Mouse (Mus musculus): ENCODE measurements around the gene Jag1. TPM values are rescaled to one million over a fixed set of nuclear protein-coding genes. Genes with fewer than 3 reads are reported as not detected.

Gene Jag1
- polyA plus RNA-seq, 1 experiment from 2014 or later: 10.6 TPM

DNA sequence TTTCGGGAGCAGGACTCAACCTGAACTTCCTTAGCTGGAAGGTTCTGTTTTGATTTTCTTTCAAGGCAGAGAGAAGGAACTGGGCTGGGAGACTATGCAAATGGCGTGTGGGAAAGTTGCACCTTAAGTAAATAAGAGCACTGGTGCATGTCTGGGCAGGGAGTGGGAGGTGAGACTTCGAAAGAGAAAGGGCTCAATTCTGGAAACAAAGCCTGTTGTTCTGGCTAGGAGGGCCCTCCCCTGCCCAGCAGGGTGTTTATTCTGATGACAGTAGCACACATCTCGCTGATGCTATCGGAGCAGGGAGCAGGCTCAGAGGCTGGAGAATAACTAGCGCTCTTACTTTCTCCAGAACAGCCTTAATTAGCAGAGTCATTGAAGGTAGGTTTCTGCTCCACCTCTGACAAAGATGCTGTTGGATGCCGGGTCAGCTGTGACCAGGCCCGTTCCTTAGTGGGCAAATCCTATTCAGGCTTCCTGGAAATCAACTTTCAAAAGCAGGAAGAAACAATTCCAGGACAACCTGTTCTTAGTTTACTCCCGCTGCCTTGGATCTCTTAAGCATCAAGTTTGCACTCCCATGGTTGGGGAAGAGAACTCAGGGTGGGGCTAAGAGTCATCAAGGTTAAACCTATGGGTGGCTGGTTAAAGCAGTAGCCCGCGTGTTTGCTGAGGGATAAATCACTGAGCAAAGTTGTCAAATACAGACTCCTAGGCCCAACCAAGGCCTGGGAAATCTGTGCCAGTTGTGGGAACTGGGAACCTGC, 18.0 kb downstream of the Jag1 start:
- Histone ChIP-seq H3K4me1 (peaks cover 55% of the 10 kb centered on the region), H3K9me3 (replicated peaks) (no peaks in the 10 kb centered on the region), H3K36me3 (ENCODE audit: poor library complexity, severe bottlenecking) (peaks cover 19% of the 10 kb centered on the region; the same call in 1 of the 2 replicates), H3K9ac (no peak overlapping the region), H3K4me3 (no peak overlapping the region), H3K27me3 (peaks cover 13% of the 10 kb centered on the region; the same call in 1 of the 2 replicates), H3K27ac (no peak overlapping the region), H3K4me2 (no peak overlapping the region)
- ATAC-seq: no peak
- WGBS: 14% methylated on average over 11 of the region's 11 CpGs

DNA sequence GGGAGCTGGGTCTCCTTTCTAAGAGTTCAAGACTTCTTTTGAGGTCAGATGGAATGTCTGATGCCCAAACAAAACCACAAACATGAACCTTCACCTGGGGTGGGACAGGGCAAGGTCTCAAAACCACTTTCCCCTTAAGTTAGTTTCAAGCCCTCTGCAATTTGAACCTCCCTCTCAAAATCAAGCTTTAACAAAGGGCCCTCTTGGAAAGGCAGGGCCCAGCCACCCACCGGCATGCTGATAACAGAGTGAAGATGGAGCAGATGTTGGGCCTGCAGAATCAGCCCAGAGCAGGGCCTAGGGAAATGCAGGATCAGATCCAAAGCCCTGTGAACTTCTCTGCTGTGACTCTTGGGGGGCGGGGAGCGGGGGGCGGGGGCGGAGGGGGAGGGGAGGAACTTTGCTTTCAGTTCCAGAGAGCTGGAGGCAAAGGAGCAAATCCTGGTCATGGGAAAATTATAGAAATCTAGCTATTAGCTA, 19.4 kb downstream of the Jag1 start:
- Histone ChIP-seq H3K27me3 (peaks cover 13% of the 10 kb centered on the region; the same call in 1 of the 2 replicates), H3K4me2 (no peak overlapping the region), H3K27ac (no peak overlapping the region), H3K9ac (no peak overlapping the region), H3K4me3 (no peak overlapping the region), H3K36me3 (ENCODE audit: poor library complexity, severe bottlenecking) (peaks cover 19% of the 10 kb centered on the region; the same call in 1 of the 2 replicates), H3K9me3 (replicated peaks) (no peaks in the 10 kb centered on the region), H3K4me1 (peaks cover 69% of the 10 kb centered on the region)
- 15% methylated on average over 3 of the region's 5 CpGs for WGBS
- no peak for ATAC-seq

DNA sequence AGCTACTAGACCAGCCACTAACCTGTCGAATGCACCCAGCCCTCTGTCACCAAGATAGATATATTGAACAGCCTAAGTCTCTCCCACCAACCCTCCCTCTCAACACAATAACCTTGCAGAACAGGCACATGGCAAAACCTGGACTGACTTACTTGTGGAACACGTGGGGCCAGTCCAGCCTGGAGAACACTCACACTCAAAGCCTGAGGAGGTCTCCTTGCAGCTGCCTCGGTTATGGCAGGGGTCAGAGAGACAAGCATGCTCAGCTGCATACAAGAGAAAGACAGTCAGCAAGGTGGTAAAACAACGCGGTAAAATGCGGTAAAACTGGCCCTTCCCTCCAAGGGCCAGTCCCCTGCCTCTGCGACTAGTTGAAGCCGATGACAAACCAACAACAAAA, 22.1 kb downstream of the Jag1 start:
- no peak overlapping the region for H3K4me2 ChIP-seq
- 43% methylated on average over 8 of the region's 8 CpGs for WGBS
- peaks cover 39% of the 10 kb centered on the region for H3K36me3 ChIP-seq (ENCODE audit: poor library complexity, severe bottlenecking)
- H3K4me3 ChIP-seq: no peak overlapping the region
- no peak overlapping the region for H3K9ac ChIP-seq
- no peak overlapping the region for H3K27ac ChIP-seq
- H3K9me3 ChIP-seq (replicated peaks): no peaks in the 10 kb centered on the region
- peaks cover 10% of the 10 kb centered on the region; the same call in 1 of the 2 replicates for H3K27me3 ChIP-seq
- peaks cover 56% of the 10 kb centered on the region for H3K4me1 ChIP-seq
- no peak for ATAC-seq

DNA sequence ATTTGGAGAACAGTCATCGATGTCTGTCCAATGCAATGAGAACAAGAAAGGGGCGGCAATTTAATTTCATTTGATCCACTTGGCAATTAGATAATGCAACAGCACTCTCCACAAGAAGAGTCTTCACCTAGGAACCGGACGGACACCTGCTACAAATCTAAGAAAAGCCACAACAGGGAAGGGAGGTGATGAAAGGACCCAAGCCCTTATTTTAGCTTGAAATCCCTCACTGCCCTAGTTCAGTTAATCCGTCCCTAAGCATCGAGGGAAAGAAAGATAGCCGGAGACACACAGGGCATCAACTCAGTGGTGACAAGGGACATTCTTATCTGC, 23.2 kb downstream of the Jag1 start:
- Histone ChIP-seq H3K27ac (no peak overlapping the region), H3K9ac (no peak overlapping the region), H3K9me3 (replicated peaks) (no peaks in the 10 kb centered on the region), H3K4me1 (peaks cover 46% of the 10 kb centered on the region), H3K4me2 (no peak overlapping the region), H3K27me3 (0 out of 2 replicates have a peak, but pooled peaks cover 6% of the 10 kb centered on the region), H3K4me3 (no peak overlapping the region), H3K36me3 (ENCODE audit: poor library complexity, severe bottlenecking) (peaks cover 50% of the 10 kb centered on the region)
- 13% methylated on average over 7 of the region's 7 CpGs for WGBS
- ATAC-seq: no peak

DNA sequence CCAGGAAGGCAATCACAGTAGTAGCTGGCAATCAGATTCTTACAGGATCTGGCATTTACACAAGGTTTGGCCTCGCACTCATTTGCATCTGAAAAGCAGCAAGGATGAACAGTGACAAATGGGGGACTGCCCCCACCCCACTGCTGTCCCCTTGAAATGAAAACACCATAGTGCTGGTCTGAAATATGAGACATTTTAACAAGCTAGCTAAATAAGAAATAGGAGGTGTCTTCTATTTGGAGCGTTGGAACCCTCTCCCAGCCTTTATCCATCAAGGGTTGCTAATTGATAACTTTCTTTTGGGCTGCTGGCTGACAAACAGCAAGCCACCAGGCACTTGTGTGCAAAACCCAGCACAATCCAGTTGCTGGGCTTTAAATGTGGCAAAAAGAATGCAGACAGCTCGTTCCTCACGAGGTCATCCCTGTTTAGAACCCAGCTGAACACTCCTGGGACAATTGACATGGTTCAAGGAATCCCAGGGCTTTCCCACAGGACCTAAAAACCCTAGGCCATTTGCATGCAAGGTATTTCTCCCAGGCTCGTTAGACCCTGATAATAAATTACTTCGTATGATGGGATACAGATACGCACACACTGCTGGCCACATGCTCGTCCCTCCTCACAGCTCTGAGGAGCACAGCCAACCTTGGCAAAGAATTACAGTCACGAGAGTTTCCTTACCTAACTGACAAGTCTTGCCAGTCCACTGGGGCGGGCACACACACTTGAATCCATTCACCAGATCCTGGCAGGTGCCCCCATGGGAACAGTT, 23.7 kb downstream of the Jag1 start:
- Histone ChIP-seq H3K9ac (no peak overlapping the region), H3K4me1 (peaks cover 40% of the 10 kb centered on the region), H3K27ac (peak overlapping the region; percentile 61), H3K4me3 (no peak overlapping the region), H3K27me3 (0 out of 2 replicates have a peak, but pooled peaks cover 6% of the 10 kb centered on the region), H3K9me3 (replicated peaks) (no peaks in the 10 kb centered on the region), H3K4me2 (no peak overlapping the region), H3K36me3 (ENCODE audit: poor library complexity, severe bottlenecking) (peaks cover 55% of the 10 kb centered on the region)
- 13% methylated on average over 10 of the region's 10 CpGs for WGBS
- peak; percentile 75 for ATAC-seq

DNA sequence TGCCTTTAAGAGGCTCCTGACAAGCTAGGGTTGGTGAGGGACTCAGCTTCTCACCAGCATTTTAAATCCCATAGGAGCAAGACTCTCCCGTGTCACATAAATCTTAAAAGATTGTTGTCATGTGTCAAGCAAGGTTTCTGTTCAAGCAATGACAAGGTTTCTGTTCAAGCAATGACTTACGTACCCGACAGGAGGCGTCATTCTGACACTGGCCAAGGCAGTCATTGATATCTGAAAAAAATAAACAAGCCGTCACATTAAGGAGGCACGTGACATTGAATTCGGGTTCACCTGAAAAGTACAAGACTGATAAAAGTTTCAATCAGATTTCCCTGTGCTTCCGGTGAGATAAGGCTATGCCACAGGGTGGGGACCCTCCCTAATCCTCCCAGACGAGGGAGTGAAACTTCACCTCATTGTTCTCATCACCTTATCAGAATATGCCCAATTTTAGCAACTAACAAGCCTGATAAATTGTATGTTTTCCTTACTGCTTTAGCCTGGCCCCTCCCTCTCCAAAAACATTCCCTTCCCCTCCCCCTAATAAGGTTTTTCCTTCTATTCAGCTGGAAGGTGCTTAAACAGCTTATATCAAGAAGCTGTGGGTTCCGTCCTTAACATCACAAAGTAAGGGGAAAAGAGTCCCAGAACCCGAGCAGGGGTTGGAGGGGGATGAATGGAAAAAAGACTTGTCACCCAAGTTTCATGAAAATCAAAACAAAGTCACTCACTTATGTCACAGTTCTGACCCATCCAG, 24.5 kb downstream of the Jag1 start:
- peak; percentile 5; the same call in 1 of the 2 replicates for ATAC-seq
- H3K9me3 ChIP-seq (replicated peaks): no peaks in the 10 kb centered on the region
- WGBS: 58% methylated on average over 11 of the region's 11 CpGs

DNA sequence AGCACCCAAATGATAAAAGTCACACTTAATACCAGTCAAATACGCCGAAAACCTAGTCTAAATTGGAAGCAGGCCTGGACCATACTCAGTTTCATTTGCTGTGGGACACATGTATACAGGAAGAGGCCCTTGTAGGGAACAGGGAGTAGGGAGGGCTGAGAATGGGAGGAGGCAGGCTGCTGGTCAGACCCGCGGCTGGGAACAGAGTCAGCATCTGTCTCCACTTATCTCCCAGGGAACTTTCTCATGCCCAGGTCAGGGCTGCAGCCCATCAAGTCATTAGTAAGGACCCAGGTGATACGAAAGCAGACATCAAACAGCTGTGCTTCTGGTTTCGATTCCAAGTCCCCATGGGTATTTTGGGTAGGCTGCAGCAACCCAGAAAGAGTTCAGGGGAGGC, 28.7 kb downstream of the Jag1 start:
- Histone ChIP-seq H3K36me3 (ENCODE audit: poor library complexity, severe bottlenecking) (peaks cover 73% of the 10 kb centered on the region), H3K9me3 (replicated peaks) (no peaks in the 10 kb centered on the region), H3K4me1 (peaks cover 25% of the 10 kb centered on the region), H3K4me3 (no peak overlapping the region), H3K27me3 (no peaks in the 10 kb centered on the region), H3K4me2 (no peak overlapping the region), H3K9ac (no peak overlapping the region), H3K27ac (no peak overlapping the region)
- WGBS: 88% methylated on average over 6 of the region's 6 CpGs
- ATAC-seq: no peak

More for the DNA sequence above, 24.5 kb downstream of the Jag1 start:
- Histone ChIP-seq H3K4me3 (no peak overlapping the region), H3K36me3 (ENCODE audit: poor library complexity, severe bottlenecking) (peaks cover 58% of the 10 kb centered on the region), H3K27me3 (0 out of 2 replicates have a peak, but pooled peaks cover 6% of the 10 kb centered on the region), H3K9ac (no peak overlapping the region), H3K27ac (no peak overlapping the region), H3K4me1 (peaks cover 36% of the 10 kb centered on the region), H3K4me2 (no peak overlapping the region)

DNA sequence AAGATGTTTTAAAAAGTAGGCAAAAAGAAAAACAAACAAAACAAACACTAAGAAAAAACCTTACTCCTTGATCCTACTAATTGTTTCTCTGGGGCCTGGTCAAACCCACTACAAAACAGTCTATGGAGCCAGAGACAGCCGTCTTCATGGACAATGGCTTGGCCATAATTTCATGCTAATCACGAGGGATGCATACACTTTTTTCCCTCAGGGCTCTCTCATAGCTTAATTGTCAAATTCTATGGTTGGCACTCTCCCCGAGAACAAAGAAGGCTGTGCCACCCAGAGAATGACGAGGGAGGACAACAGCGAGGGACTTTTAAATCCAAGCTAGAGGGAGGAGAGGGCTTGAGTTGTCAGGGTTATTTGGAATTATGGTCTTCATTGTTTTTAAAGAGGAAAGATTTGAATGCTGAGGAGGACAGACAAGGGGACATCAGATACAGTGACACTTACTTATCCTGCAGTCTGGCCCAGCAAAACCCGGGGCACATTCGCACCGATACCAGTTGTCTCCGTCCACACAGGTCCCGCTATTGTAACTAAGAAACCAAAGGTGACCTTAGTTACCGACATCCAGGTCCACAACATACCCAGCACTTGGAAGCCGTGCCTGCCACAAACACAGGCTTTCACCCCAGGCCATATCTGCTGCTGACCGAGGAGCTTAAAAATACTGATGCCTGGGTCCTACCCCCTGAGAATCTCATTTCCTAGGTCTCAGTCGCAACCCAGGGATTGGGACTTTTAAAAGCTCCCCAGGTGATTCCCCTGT, 29.6 kb downstream of the Jag1 start:
- peaks cover 16% of the 10 kb centered on the region for H3K4me1 ChIP-seq
- ATAC-seq: no peak
- no peaks in the 10 kb centered on the region for H3K27me3 ChIP-seq
- H3K36me3 ChIP-seq (ENCODE audit: poor library complexity, severe bottlenecking): peaks cover 75% of the 10 kb centered on the region
- no peaks in the 10 kb centered on the region for H3K9me3 ChIP-seq (replicated peaks)
- no peak overlapping the region for H3K4me2 ChIP-seq
- 59% methylated on average over 14 of the region's 14 CpGs for WGBS
- no peak overlapping the region for H3K27ac ChIP-seq
- H3K4me3 ChIP-seq: no peak overlapping the region
- H3K9ac ChIP-seq: no peak overlapping the region

DNA sequence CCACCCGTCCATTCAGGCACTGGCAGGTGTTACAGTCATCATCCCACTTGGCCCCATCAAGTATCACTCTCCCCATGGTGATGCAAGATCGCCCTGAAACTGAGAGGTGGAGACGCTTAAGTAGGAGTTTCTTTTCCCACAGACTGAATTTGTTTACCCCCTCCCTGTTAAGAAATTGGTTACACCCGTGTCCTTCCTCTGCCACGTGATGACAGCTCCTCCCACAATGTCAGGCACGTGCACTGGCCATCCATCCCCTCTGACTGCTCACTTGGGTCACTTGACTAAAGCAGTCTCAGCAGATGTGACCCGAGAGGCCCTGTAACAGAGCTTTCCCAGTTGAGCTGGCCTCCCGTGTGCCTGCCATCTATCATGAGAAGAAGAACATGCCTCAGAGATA, 31.2 kb downstream of the Jag1 start:
- 84% methylated on average over 8 of the region's 8 CpGs for WGBS

DNA sequence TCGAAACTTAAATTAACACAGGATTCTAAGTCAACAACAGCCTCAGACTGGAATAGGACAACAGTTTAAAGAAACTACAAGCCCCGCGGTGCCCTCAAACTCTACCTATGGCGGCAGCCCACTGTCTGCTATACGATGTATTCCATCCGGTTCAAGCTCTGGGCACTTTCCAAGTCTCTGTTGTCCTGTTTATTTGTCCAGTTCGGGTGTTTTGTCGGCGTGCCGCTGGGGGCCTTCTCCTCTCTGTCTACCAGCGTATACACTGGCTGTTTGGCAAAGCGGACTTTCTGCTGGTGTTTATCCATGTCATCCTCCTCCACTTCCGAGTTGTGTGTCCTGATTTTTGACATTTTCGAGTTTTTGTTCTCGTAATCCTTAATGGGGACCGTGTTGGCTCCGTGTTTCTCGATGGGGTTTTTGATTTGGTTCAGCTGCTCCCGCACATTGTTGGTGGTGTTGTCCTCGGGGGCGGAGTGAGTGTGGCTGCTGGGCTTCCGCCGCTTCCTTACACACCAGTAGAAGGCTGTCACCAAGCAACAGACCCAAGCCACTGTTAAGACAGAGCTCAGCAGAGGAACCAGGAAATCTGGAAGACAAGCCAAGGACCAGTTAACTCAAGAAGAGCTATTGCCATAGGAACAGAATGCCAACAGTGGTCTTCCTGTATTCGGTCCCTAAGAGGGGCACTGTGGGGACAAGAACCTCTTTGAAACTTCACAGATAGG, 33.4 kb downstream of the Jag1 start:
- WGBS: 89% methylated on average over 24 of the region's 24 CpGs
- H3K36me3 ChIP-seq (ENCODE audit: poor library complexity, severe bottlenecking): peaks cover 42% of the 10 kb centered on the region
- ATAC-seq: no peak

More for the DNA sequence above, 31.2 kb downstream of the Jag1 start:
- peaks cover 14% of the 10 kb centered on the region; the same call in 1 of the 2 replicates for H3K4me1 ChIP-seq
- H3K9me3 ChIP-seq (replicated peaks): no peaks in the 10 kb centered on the region
- ATAC-seq: no peak
- H3K27ac ChIP-seq: no peak overlapping the region
- H3K4me3 ChIP-seq: no peak overlapping the region
- no peaks in the 10 kb centered on the region for H3K27me3 ChIP-seq
- no peak overlapping the region for H3K4me2 ChIP-seq
- H3K36me3 ChIP-seq (ENCODE audit: poor library complexity, severe bottlenecking): peaks cover 64% of the 10 kb centered on the region
- H3K9ac ChIP-seq: no peak overlapping the region

DNA sequence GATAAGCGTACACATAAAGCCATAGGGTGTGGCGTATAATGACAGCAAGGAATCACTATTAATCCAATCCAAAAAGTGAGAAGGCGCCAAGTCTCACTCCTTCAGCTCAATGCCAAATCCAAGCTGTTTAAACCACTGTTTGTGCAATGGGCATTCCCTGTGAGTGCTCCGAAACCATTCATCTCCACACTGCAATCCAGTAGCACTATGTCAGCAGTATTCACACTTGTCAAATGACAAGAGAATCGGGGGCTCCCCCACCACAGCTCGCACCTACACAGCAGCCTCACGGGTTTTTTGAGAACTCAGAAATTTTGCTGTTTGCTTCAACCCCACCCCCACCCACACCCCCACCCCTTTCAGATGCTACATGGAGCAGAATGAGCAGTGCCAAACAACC, 35.4 kb downstream of the Jag1 start:
- ATAC-seq: peak; percentile 31; the same call in 1 of the 2 replicates
- no peak overlapping the region for H3K4me3 ChIP-seq
- H3K4me1 ChIP-seq: peaks cover 17% of the 10 kb centered on the region
- no peak overlapping the region for H3K4me2 ChIP-seq
- H3K36me3 ChIP-seq (ENCODE audit: poor library complexity, severe bottlenecking): peaks cover 33% of the 10 kb centered on the region
- H3K27ac ChIP-seq: no peak overlapping the region
- 86% methylated on average over 7 of the region's 7 CpGs for WGBS
- no peaks in the 10 kb centered on the region for H3K9me3 ChIP-seq (replicated peaks)
- H3K27me3 ChIP-seq: no peaks in the 10 kb centered on the region
- H3K9ac ChIP-seq: no peak overlapping the region

More for the DNA sequence above, 33.4 kb downstream of the Jag1 start:
- Histone ChIP-seq H3K4me2 (no peak overlapping the region), H3K27ac (no peak overlapping the region), H3K4me1 (peaks cover 27% of the 10 kb centered on the region), H3K9me3 (replicated peaks) (no peaks in the 10 kb centered on the region), H3K4me3 (no peak overlapping the region), H3K27me3 (no peaks in the 10 kb centered on the region), H3K9ac (no peak overlapping the region)
